Mouse (Mus musculus): ENCODE data around the gene Wdr59. TPM values are rescaled to one million over a fixed set of nuclear protein-coding genes. Genes with fewer than 3 reads are reported as not detected.

Wdr59 gene
- total and polyA plus RNA-seq, 2 experiments = 4.8 to 5.3 TPM

- no peak for TF ChIP-seq CTCF (IDR thresholded peaks at IDR 0.05; ENCODE audit: low read depth, low read length)
- no peak for TF ChIP-seq POLR2A (IDR thresholded peaks at IDR 0.05; ENCODE audit: extremely low read depth, insufficient read depth, low read length)
- Histone ChIP-seq H3K4me1 (ENCODE audit: control insufficient read depth, insufficient read depth, low read length) (no peaks in the 10 kb centered on the region), H3K79me2 (ENCODE audit: control insufficient read depth, insufficient read depth, low read length) (no peaks in the 10 kb centered on the region), H3K27ac (replicated peaks; ENCODE audit: insufficient read depth, low read depth, low read length) (no peak overlapping the region), H3K4me3 (ENCODE audit: insufficient read depth, low read depth, low read length) (no peak overlapping the region), H3K36me3 (ENCODE audit: control insufficient read depth, insufficient read depth, low read length) (peaks cover 33% of the 10 kb centered on the region), H3K27me3 (ENCODE audit: control insufficient read depth, insufficient read depth, low read length) (no peaks in the 10 kb centered on the region), H3K9ac (ENCODE audit: low read depth, low read length) (no peak overlapping the region)
- 91% methylated on average over 5 of the region's 5 CpGs for WGBS
- DNase-seq (ENCODE audit: extremely low read depth, low read depth, low spot score) = no peak
Observed at GRCm38 (mm10) chr8:111477761-111478465, 44.0 kb downstream of the Wdr59 start.

DNA sequence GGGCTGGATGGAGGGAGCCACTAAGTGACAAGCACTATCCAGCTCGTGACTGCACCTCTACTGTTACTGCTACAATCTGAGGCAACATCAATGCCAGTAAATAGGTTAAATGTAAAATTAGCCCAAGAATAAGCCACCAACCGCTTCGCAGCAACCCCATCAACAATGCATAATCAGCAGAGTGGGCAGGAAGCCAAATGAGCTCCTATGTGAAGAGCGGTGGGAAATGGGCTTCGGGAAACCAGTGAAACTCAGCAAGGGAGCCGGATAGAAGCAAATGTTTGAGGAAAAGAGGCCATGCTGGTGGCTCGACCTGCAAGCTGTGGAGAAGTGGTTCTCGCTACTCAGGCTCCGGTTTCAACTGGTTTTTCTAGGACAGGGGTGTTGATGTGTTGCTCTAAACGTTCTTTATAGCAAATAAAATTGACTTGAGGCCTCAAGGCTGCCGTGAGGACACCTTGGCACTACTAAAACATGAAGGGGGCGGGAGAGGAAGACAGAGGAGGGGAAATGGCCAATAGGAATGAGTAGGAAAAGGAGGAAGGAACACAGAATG is 50.3 kb downstream of the Wdr59 start:
- Histone ChIP-seq H3K27me3 (ENCODE audit: control insufficient read depth, insufficient read depth, low read length) (no peaks in the 10 kb centered on the region), H3K9ac (ENCODE audit: low read depth, low read length) (no peak overlapping the region), H3K36me3 (ENCODE audit: control insufficient read depth, insufficient read depth, low read length) (peaks cover 15% of the 10 kb centered on the region), H3K4me1 (ENCODE audit: control insufficient read depth, insufficient read depth, low read length) (no peaks in the 10 kb centered on the region), H3K27ac (replicated peaks; ENCODE audit: insufficient read depth, low read depth, low read length) (no peak overlapping the region), H3K4me3 (ENCODE audit: insufficient read depth, low read depth, low read length) (no peak overlapping the region), H3K79me2 (ENCODE audit: control insufficient read depth, insufficient read depth, low read length) (no peaks in the 10 kb centered on the region)
- DNase-seq (ENCODE audit: extremely low read depth, low read depth, low spot score) = no peak
- TF ChIP-seq CTCF (IDR thresholded peaks at IDR 0.05; ENCODE audit: low read depth, low read length) = no peak
- 86% methylated on average over 12 of the region's 12 CpGs for WGBS

- Histone ChIP-seq H3K36me3 (ENCODE audit: control insufficient read depth, insufficient read depth, low read length) (peaks cover 13% of the 10 kb centered on the region; the same call in 1 of the 2 replicates), H3K27ac (replicated peaks; ENCODE audit: insufficient read depth, low read depth, low read length) (no peak overlapping the region), H3K4me1 (ENCODE audit: control insufficient read depth, insufficient read depth, low read length) (no peaks in the 10 kb centered on the region), H3K4me3 (ENCODE audit: insufficient read depth, low read depth, low read length) (no peak overlapping the region), H3K79me2 (ENCODE audit: control insufficient read depth, insufficient read depth, low read length) (no peaks in the 10 kb centered on the region), H3K27me3 (ENCODE audit: control insufficient read depth, insufficient read depth, low read length) (no peaks in the 10 kb centered on the region), H3K9ac (ENCODE audit: low read depth, low read length) (no peak overlapping the region)
- 43% methylated on average over 6 of the region's 6 CpGs for WGBS
- no peak for TF ChIP-seq POLR2A (IDR thresholded peaks at IDR 0.05; ENCODE audit: extremely low read depth, insufficient read depth, low read length)
- TF ChIP-seq CTCF (IDR thresholded peaks at IDR 0.05; ENCODE audit: low read depth, low read length) = no peak
- DNase-seq (ENCODE audit: extremely low read depth, low read depth, low spot score) = peak; percentile 53
Observed at GRCm38 (mm10) chr8:111469013-111469412, 52.9 kb downstream of the Wdr59 start.

DNA sequence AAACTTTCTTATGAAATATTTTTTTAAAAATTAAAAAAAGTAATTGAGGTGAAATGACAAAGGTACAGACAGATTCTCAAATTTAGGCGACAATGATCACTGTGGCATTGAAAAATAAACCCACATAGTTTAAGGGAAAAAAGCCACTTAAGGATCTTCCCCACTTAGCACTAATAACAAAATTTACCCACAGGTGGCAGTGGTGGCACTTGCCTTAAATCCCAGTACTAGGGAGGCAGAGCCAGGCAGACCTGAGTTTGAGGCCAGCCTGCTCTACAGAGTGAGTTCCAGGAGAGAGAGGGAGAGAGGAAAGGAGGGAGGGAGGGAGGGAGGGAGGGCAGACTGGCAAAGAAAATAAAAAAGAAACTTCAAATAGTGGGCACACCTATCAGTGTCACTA is 56.6 kb downstream of the Wdr59 start:
- Histone ChIP-seq H3K4me1 (ENCODE audit: control insufficient read depth, insufficient read depth, low read length) (no peaks in the 10 kb centered on the region), H3K9ac (ENCODE audit: low read depth, low read length) (no peak overlapping the region), H3K36me3 (ENCODE audit: control insufficient read depth, insufficient read depth, low read length) (peaks cover 20% of the 10 kb centered on the region; the same call in 1 of the 2 replicates), H3K27me3 (ENCODE audit: control insufficient read depth, insufficient read depth, low read length) (no peaks in the 10 kb centered on the region), H3K79me2 (ENCODE audit: control insufficient read depth, insufficient read depth, low read length) (no peaks in the 10 kb centered on the region), H3K4me3 (ENCODE audit: insufficient read depth, low read depth, low read length) (no peak overlapping the region), H3K27ac (replicated peaks; ENCODE audit: insufficient read depth, low read depth, low read length) (no peak overlapping the region)
- 97% methylated on average over 1 of the region's 1 CpGs for WGBS
- TF ChIP-seq POLR2A (IDR thresholded peaks at IDR 0.05; ENCODE audit: extremely low read depth, insufficient read depth, low read length) (no peak), CTCF (IDR thresholded peaks at IDR 0.05; ENCODE audit: low read depth, low read length) (0 out of 2 replicates have a peak, but pooled peaks have one; percentile 21)
- DNase-seq (ENCODE audit: extremely low read depth, low read depth, low spot score) = no peak

DNA sequence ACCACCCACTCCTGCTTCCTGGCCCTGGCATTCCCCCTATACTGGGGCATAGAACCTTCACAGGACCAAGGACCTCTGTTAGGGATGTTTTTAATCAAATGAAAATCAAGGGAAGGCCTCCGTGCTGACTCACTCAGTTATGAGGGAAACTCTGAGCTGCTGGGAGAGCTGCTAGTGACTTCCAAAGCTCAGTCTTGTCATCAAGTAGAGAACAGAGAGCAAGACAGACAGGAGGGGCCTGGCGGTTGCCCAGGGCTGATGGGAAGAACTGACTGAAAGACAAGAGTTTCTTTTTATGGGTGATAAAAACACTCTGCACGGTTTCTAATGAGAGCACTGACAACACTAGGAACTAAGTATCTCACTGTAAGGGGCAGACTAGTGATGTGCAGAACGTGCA is 57.4 kb downstream of the Wdr59 start:
- Histone ChIP-seq H3K4me3 (ENCODE audit: insufficient read depth, low read depth, low read length) (no peak overlapping the region), H3K9ac (ENCODE audit: low read depth, low read length) (no peak overlapping the region), H3K4me1 (ENCODE audit: control insufficient read depth, insufficient read depth, low read length) (no peaks in the 10 kb centered on the region), H3K36me3 (ENCODE audit: control insufficient read depth, insufficient read depth, low read length) (peaks cover 16% of the 10 kb centered on the region; the same call in 1 of the 2 replicates), H3K27me3 (ENCODE audit: control insufficient read depth, insufficient read depth, low read length) (no peaks in the 10 kb centered on the region), H3K27ac (replicated peaks; ENCODE audit: insufficient read depth, low read depth, low read length) (no peak overlapping the region), H3K79me2 (ENCODE audit: control insufficient read depth, insufficient read depth, low read length) (no peaks in the 10 kb centered on the region)
- DNase-seq (ENCODE audit: extremely low read depth, low read depth, low spot score) = no peak
- TF ChIP-seq CTCF (IDR thresholded peaks at IDR 0.05; ENCODE audit: low read depth, low read length) (no peak), POLR2A (IDR thresholded peaks at IDR 0.05; ENCODE audit: extremely low read depth, insufficient read depth, low read length) (no peak)
- WGBS = 86% methylated on average over 4 of the region's 4 CpGs

- H3K36me3 ChIP-seq (ENCODE audit: control insufficient read depth, insufficient read depth, low read length) = peaks cover 6% of the 10 kb centered on the region; the same call in 1 of the 2 replicates
- TF ChIP-seq POLR2A (IDR thresholded peaks at IDR 0.05; ENCODE audit: extremely low read depth, insufficient read depth, low read length) = no peak
- TF ChIP-seq CTCF (IDR thresholded peaks at IDR 0.05; ENCODE audit: low read depth, low read length) = no peak
- 70% methylated on average over 4 of the region's 4 CpGs for WGBS
Observed at GRCm38 (mm10) chr8:111449671-111450070, 72.2 kb downstream of the Wdr59 start.

More at GRCm38 (mm10) chr8:111449671-111450070, 72.2 kb downstream of the Wdr59 start:
- no peak overlapping the region for H3K9ac ChIP-seq (ENCODE audit: low read depth, low read length)
- no peaks in the 10 kb centered on the region for H3K4me1 ChIP-seq (ENCODE audit: control insufficient read depth, insufficient read depth, low read length)
- no peak overlapping the region for H3K4me3 ChIP-seq (ENCODE audit: insufficient read depth, low read depth, low read length)
- peak; percentile 50 for DNase-seq (ENCODE audit: extremely low read depth, low read depth, low spot score)
- H3K79me2 ChIP-seq (ENCODE audit: control insufficient read depth, insufficient read depth, low read length) = no peaks in the 10 kb centered on the region
- no peak overlapping the region; the same call in 1 of the 2 replicates for H3K27ac ChIP-seq (replicated peaks; ENCODE audit: insufficient read depth, low read depth, low read length)
- H3K27me3 ChIP-seq (ENCODE audit: control insufficient read depth, insufficient read depth, low read length) = no peaks in the 10 kb centered on the region

Data from liver, adult 2 months (tissue).